9 mouse cellular contexts compared by ENCODE assay signal in the genomic region with DNA sequence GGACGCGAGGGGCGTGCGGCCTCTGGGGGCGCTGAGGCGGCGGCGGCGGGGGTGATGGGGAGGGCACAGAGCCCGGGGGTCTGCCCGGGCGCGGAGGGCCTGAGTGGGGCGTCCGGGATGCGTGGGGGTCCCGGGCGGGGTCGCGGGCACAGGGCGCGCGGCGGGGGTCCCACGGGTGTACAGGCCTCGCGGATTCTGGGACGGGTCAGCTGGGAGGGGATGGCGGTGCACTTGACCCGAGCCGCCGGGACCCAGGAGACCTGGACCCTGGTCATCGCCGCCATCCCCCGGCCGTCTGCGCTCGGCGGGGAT. TPM values are rescaled to one million over a fixed set of nuclear protein-coding genes. Genes with fewer than 3 reads are reported as not detected.
A peak's percentile ranks its signal among the peaks of the same experiment; 100 is the strongest.
DNase-seq lines count a peak whose midpoint lies in the region; ATAC-seq and TF ChIP-seq lines count a peak whose summit lies in the region.
"Had no signal": no experiment of that assay in that cellular context is flagged by ENCODE, and none has a peak within 500 bp of the region (broad histone marks: within the 10 kb centered on the region; RNA-seq: fewer than 3 reads in every experiment).

No protein-coding gene starts in this region.

- no peak for ATAC-seq in kidney, embryonic 15.5 days (replicated peaks; ENCODE audit: low FRiP score)
- no peak for ATAC-seq in embryonic facial prominence, embryonic 11.5 days (replicated peaks; ENCODE audit: insufficient number of reproducible peaks, low FRiP score, low TSS enrichment, low read depth)
- ATAC-seq in intestine, embryonic 14.5 days (replicated peaks; ENCODE audit: low FRiP score, low TSS enrichment, low read depth): peak; percentile 32

- peaks cover 15% of the 10 kb centered on the region; the same call in 1 of the 2 replicates for H3K36me3 ChIP-seq in kidney, embryonic 15.5 days
- no peaks in the 10 kb centered on the region for H3K36me3 ChIP-seq in embryonic facial prominence, embryonic 11.5 days (replicated peaks; ENCODE audit: control insufficient read depth, insufficient read depth, low read depth, low read length)
- peaks cover 11% of the 10 kb centered on the region for H3K36me3 ChIP-seq in intestine, embryonic 14.5 days (ENCODE audit: control insufficient read depth, insufficient read depth, low read length)
- peaks cover 7% of the 10 kb centered on the region for H3K36me3 ChIP-seq in myocyte (ENCODE audit: control insufficient read depth, insufficient read depth)

- no peak for DNase-seq in kidney, postnatal 10 days
- no peak for DNase-seq in embryonic facial prominence, embryonic 11.5 days (ENCODE audit: low spot score)
- no peak for DNase-seq in intestine, embryonic 14.5 days (ENCODE audit: low spot score)
- DNase-seq in spleen, adult 18-20 months: no peak
- DNase-seq in gastrocnemius, postnatal 25 days: no peak
- DNase-seq in urinary bladder, postnatal 4 days (ENCODE audit: low spot score in 2 of 2): no peak

- no peaks in the 10 kb centered on the region for H3K27me3 ChIP-seq in kidney, embryonic 15.5 days
- H3K27me3 ChIP-seq in embryonic facial prominence, embryonic 11.5 days (ENCODE audit: control insufficient read depth, insufficient read depth, low read length): no peaks in the 10 kb centered on the region
- no peaks in the 10 kb centered on the region for H3K27me3 ChIP-seq in intestine, embryonic 14.5 days (replicated peaks; ENCODE audit: control insufficient read depth, insufficient read depth, low read length)
- no peaks in the 10 kb centered on the region for H3K27me3 ChIP-seq in myocyte (ENCODE audit: control insufficient read depth, insufficient read depth, insufficient read length)

- peaks cover 46% of the 10 kb centered on the region for H3K79me2 ChIP-seq in myocyte (ENCODE audit: control insufficient read depth, insufficient read depth)

- H3K27ac ChIP-seq in kidney, embryonic 15.5 days: peak overlapping the region; percentile 99
- peak overlapping the region; percentile 99 for H3K27ac ChIP-seq in embryonic facial prominence, embryonic 11.5 days (replicated peaks; ENCODE audit: low read depth, low read length)
- peak overlapping the region; percentile 99 for H3K27ac ChIP-seq in intestine, embryonic 14.5 days (ENCODE audit: low read depth)

- peaks cover 36% of the 10 kb centered on the region for H3K4me1 ChIP-seq in kidney, embryonic 15.5 days
- no peaks in the 10 kb centered on the region; the same call in 1 of the 2 replicates for H3K4me1 ChIP-seq in embryonic facial prominence, embryonic 11.5 days (ENCODE audit: control insufficient read depth, insufficient read depth, low read length)
- H3K4me1 ChIP-seq in intestine, embryonic 14.5 days (replicated peaks; ENCODE audit: control insufficient read depth, insufficient read depth, low read length): peaks cover 34% of the 10 kb centered on the region

- WGBS in kidney, embryonic 15.5 days: 0% methylated on average over 28 of the region's 39 CpGs
- WGBS in embryonic facial prominence, embryonic 11.5 days: under 1% methylated on average over 28 of the region's 39 CpGs
- 2% methylated on average over 36 of the region's 39 CpGs for WGBS in intestine, embryonic 14.5 days

- H3K9me3 ChIP-seq in kidney, embryonic 15.5 days (replicated peaks): no peaks in the 10 kb centered on the region
- H3K9me3 ChIP-seq in embryonic facial prominence, embryonic 11.5 days (replicated peaks; ENCODE audit: control insufficient read depth, low read length): no peaks in the 10 kb centered on the region
- no peaks in the 10 kb centered on the region for H3K9me3 ChIP-seq in intestine, embryonic 14.5 days (ENCODE audit: control insufficient read depth, low read length)

- H3K9ac ChIP-seq in kidney, embryonic 15.5 days: peak overlapping the region; percentile 64
- peak overlapping the region; percentile 83 for H3K9ac ChIP-seq in embryonic facial prominence, embryonic 11.5 days (replicated peaks; ENCODE audit: low read length)
- peak overlapping the region; percentile 79 for H3K9ac ChIP-seq in intestine, embryonic 14.5 days (ENCODE audit: low read length)

- peak overlapping the region; percentile 66 for H3K4me3 ChIP-seq in kidney, embryonic 15.5 days (replicated peaks)
- peak overlapping the region; percentile 97 for H3K4me3 ChIP-seq in embryonic facial prominence, embryonic 11.5 days (ENCODE audit: low read depth, low read length)
- peak overlapping the region; percentile 63 for H3K4me3 ChIP-seq in intestine, embryonic 14.5 days (ENCODE audit: low read depth, low read length)
- H3K4me3 ChIP-seq in myocyte: peak overlapping the region; percentile 90

- TF ChIP-seq POLR2A in myocyte (IDR thresholded peaks at IDR 0.05; ENCODE audit: insufficient read length, low read depth): no peak

- H3K4me2 ChIP-seq in kidney, embryonic 15.5 days: peak overlapping the region; percentile 75
- H3K4me2 ChIP-seq in embryonic facial prominence, embryonic 11.5 days (ENCODE audit: low read depth, low read length): peak overlapping the region; percentile 85
- peak overlapping the region; percentile 73 for H3K4me2 ChIP-seq in intestine, embryonic 14.5 days (ENCODE audit: low read length)
- H3K4me2 ChIP-seq in myocyte (ENCODE audit: low read depth): no peak overlapping the region

- peak overlapping the region; percentile 71 for H3ac ChIP-seq in myocyte (ENCODE audit: control insufficient read depth, insufficient read length)

TF ChIP-seq in myocyte, 11 proteins besides CTCF, POLR2A, EP300 and RAD21:
- no peak for TF ChIP-seq MAX (IDR thresholded peaks at IDR 0.05; ENCODE audit: low read depth)
- TF ChIP-seq POLR2AphosphoS2 (IDR thresholded peaks at IDR 0.05; ENCODE audit: insufficient read length, low read depth): no peak
- TF ChIP-seq REST (IDR thresholded peaks at IDR 0.05; ENCODE audit: insufficient read depth, insufficient read length): no peak
- no peak for TF ChIP-seq CEBPB (IDR thresholded peaks at IDR 0.05; ENCODE audit: insufficient read depth, poor library complexity, severe bottlenecking)
- TF ChIP-seq MYOG (IDR thresholded peaks at IDR 0.05; ENCODE audit: control insufficient read depth in 1 of 3, insufficient read depth in 1 of 3, insufficient read length in 2 of 3, low read depth in 2 of 3): no peak
- TF ChIP-seq E2F4 (IDR thresholded peaks at IDR 0.05; ENCODE audit: insufficient read depth): no peak
- TF ChIP-seq TCF12 (IDR thresholded peaks at IDR 0.05; ENCODE audit: insufficient read depth, poor library complexity, severe bottlenecking): no peak
- TF ChIP-seq USF1 (IDR thresholded peaks at IDR 0.05; ENCODE audit: low read depth): no peak
- TF ChIP-seq SRF (IDR thresholded peaks at IDR 0.05; ENCODE audit: control insufficient read depth, insufficient read length, low read depth): no peak
- no peak for TF ChIP-seq TCF3 (IDR thresholded peaks at IDR 0.05; ENCODE audit: insufficient read length, low read depth)
- no peak for TF ChIP-seq MYOD1 (IDR thresholded peaks at IDR 0.05; ENCODE audit: control insufficient read depth in 1 of 3, insufficient read length in 2 of 3, low read depth in 2 of 3)
TF ChIP-seq in myocyte: peak in this region for 0.

RNA-seq across cellular contexts. Expression of a gene that starts 0.3 kb away (rescaled TPM):
- 19.9 and 24.0 TPM in 2 replicates for polyA plus RNA-seq in kidney, embryonic 15.5 days (2015; fragmentation: Nextera tagmentation; extraction: Ambion mirVana)
- 34.8 and 37.7 TPM in 2 replicates for polyA plus RNA-seq in embryonic facial prominence, embryonic 11.5 days (2014; fragmentation: Nextera tagmentation; extraction: Ambion mirVana)
- 23.6 and 25.0 TPM in 2 replicates for polyA plus RNA-seq in intestine, embryonic 14.5 days (2014; fragmentation: Nextera tagmentation; extraction: Ambion mirVana)
- 11.2 TPM for polyA plus RNA-seq in myocyte (2012; fragmentation: generic; extraction: Trizol)
- total RNA-seq in gastrocnemius, postnatal 25 days (2021): 10 to 100 TPM; 11.4 to 11.8 TPM

RNA-seq across cellular contexts. Expression of a gene that starts 54.6 kb away (rescaled TPM):
- polyA plus RNA-seq in kidney, embryonic 15.5 days (2015; fragmentation: Nextera tagmentation; extraction: Ambion mirVana): 83.0 and 94.8 TPM in 2 replicates
- 28.3 and 36.7 TPM in 2 replicates for polyA plus RNA-seq in embryonic facial prominence, embryonic 11.5 days (2014; fragmentation: Nextera tagmentation; extraction: Ambion mirVana)
- 6.1 and 10.0 TPM in 2 replicates for polyA plus RNA-seq in intestine, embryonic 14.5 days (2014; fragmentation: Nextera tagmentation; extraction: Ambion mirVana)
- polyA plus RNA-seq in myocyte (2012; fragmentation: generic; extraction: Trizol): not detected
- total RNA-seq in gastrocnemius, postnatal 25 days (2021): under 1 TPM; 0.15 to 0.88 TPM
- polyA plus RNA-seq: macrophage had no signal
